Mouse (Mus musculus): Measurements from ENCODE around the gene Zfp976.
"Not testable (repeated sequence)": the region's sequence is repeated elsewhere in the genome, so short reads cannot be mapped to it uniquely, and the experiment has no call there.

Gene Zfp976

DNA sequence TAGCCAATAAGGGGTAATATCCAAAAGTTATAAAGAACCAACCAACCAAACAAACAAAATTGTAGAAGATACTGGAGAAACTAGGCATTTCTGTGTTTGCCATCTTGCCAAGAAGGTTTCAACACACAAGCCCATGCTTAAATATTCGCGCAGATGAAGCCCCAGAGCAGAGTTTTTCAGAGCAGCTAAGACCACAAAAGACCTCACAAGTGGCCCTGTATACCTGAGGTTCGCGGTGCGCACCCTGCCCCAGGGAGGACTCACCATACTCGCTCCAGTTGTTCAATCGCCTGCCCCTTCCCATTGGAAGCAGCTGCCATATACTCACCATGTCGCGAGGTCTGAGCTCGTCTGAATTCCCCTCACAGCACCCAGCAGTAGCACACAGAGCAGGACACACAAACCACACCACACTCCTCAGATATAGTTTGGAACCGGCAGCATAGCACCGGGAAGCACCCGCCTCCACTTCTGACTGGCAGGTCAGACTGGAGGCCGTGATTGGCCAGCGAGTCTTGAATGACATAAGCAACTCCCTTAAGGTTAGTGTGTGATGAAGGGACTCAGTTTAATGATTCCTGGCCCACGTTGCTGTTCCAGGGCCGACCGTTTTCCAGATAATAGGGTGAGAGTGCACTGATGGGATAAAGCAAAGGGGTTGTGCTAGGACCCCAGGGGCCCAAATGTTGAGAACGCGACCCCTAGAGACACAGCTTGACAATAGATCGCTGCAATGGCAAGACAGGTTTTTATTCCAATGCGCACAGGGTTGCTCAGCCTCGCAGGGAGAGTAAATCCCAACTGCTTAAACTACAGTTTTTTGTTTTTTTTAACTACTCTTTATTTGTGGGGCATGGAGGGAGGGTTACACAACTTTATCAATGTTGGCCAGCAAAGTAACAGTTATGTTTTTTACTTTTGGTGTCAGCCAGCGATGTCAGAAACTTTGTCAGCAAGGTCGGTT lies at the start of gene Zfp976:
TSS of gene Zfp976 (minus strand) at position 437 of the 964 bp plus-strand sequence.
- DNase-seq (ENCODE audit: low spot score) = peak; percentile 80

DNA sequence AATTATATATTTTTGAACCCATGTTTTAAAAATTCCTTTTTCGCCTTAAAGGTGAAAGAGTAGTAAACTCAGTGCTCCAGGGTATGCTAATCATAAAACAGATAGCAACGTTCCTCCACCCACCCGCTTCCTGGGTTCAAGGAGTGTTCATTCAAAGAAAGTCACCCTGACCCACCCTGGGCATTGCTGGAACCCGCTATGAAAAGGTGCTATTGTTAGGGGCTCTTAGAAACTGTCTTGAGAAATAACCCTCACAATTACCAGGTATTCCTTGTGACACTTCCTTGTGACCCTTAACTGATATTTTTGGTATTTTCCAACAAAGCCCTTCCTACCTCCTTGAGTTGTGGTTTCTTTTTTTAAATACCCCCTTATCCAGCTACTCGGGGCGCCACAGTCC lies 37.7 kb upstream of the Zfp976 start:
- not testable (repeated sequence) for DNase-seq (ENCODE audit: low spot score)

GRCm38 (mm10) chr7:42679646-42680045 lies 37.3 kb upstream of the Zfp976 start:
- DNase-seq (ENCODE audit: low spot score) = not testable (repeated sequence)

DNA sequence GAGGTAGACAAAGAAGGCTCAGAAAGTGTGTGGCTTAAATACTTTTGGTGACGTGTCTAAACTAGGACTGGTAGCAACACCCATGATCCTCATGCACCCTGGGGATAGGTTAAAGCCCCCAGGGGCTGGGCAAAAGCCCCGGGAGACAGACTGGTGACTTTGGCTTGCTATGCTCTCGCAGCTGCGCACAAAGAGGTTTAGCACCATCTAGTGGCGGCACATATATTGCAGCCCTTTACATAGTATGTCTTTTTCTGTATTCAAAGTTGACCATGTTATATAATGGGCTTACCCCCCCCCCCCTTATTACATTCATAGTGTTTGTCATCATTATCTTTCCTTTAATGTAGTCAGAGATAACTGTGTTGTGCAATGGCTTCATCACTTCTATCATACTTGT lies 17.8 kb upstream of the Zfp976 start:
- DNase-seq (ENCODE audit: low spot score) = not testable (repeated sequence)

DNA sequence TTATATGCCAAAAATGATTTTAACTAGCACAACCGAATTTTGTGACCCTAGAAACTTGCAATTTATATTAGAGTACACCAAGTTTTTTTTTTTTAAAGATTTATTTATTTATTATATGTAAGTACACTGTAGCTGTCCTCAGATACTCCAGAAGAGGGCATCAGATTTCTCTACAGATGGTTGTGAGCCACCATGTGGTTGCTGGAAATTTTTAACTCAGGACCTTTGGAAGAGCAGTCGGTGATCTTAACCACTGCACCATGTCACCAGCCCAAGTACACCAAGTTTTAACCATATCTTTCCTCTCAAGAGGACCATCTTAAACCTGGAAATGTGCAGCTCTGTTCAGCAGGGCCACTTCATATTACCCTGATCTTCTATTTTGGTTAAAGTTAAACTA lies 12.8 kb upstream of the Zfp976 start:
- DNase-seq (ENCODE audit: low spot score) = not testable (repeated sequence)

- DNase-seq (ENCODE audit: low spot score) = peak; percentile 6
Measured at GRCm38 (mm10) chr7:42643120-42643620, 782 bp upstream of the Zfp976 start.

GRCm38 (mm10) chr7:42631031-42631430 lies 11.4 kb downstream of the Zfp976 start:
- not testable (repeated sequence) for DNase-seq (ENCODE audit: low spot score)

DNA sequence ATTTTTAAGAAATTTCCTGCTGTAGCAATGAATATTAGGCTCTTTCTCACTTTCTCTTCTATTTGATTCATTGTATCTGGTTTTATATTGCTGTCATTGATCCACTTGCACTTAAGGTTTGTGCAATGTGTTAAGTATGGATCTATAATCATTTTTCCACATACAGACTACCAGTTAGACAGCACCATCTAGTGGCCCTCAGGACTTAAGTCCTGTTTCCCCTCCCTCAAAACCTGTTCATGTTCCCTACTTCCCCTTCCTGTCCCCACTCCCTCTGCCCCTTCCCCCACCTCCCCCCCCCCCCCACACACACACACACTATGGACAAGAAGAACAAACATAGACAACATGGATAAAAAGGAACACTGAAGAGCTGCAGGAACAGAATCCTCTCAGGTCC lies 46.7 kb downstream of the Zfp976 start:
- not testable (repeated sequence) for DNase-seq (ENCODE audit: low spot score)

DNA sequence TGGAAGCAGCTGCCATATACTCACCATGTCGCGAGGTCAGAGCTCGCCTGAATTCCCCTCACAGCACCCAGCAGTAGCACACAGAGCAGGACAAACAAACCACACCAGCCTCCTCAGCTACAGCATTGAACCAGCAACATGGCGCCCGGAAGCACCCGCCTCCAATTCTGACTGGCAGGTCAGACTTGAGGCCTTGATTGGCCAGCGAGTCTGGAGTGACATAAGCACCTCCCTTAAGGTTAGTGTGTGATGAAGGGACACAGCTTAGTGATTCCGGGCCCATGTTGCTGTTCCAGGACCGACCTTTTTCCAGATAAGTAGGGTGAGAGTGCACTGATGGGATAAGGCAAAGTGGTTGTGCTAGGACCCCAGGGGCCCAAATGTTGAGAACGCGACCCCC lies 50.0 kb downstream of the Zfp976 start, which contains the start of gene Zfp977:
TSS of gene Zfp977 (minus strand) at position 135 of the 400 bp plus-strand sequence.
- DNase-seq (ENCODE audit: low spot score) = not testable (repeated sequence)

DNA sequence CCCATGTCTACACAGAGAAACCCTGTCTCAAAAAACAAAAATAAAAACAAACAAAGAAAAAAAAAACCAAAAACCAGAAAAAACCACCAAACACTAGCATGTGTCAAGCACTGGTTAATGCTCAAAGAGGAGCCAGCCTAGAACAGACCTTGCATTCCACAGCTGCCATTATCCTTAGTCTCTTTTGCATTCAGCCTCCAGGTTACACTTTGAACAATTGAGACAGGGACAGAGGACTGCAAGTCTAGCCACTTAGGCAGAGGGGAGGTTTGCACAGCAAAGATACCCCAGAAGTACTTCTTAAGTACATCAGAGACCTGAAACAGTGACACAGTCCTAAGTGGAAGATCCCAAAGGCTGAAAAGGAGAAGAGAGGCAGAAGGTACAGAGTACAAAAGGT lies 51.1 kb downstream of the Zfp976 start:
- DNase-seq (ENCODE audit: low spot score) = not testable (repeated sequence)

GRCm38 (mm10) chr7:42578488-42578887 lies 63.9 kb downstream of the Zfp976 start, which contains the start of gene Gm21028:
Gene Gm21028, minus strand, starts transcription at chr7:42578588.
- no peak for DNase-seq (ENCODE audit: low spot score)

Measured in retina, embryonic 14.5 days (tissue).